8 mouse cellular contexts compared by ENCODE assay signal in the genomic region with DNA sequence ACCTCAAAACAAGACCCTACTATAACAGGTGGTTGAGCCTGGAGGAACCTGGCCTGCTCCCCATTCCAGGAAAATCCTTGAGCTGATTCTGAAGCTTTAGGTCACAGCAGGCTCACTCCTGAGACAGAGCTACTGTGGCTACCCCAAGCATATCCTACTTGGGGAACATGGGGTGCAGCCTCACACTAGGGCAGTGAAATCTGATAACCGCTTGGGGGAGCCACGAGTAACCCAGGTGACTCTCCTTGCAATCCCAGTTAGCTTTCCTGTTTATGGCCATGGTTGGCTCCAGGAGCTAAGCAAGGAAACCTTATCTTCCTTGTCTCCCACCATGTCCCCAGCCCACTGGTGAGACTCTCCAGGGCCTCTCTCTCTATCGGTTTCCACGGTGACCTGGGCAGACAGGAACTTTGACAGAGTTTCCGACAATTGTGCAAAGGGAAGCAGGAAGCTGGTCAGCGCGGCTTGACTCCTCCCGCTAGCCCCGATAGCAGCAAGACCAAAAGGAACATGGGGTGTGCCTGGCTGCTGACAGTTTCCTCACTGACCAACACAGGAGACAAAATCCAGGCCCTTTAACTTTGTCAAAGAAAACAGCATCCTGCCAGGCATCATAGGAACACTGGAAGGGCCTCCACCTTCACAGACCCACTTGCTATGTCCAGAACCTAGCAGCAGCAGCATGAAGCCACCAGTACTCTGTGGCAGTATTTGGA. TPM values are rescaled to one million over a fixed set of nuclear protein-coding genes. Genes with fewer than 3 reads are reported as not detected.
A peak's percentile ranks its signal among the peaks of the same experiment; 100 is the strongest.
DNase-seq lines count a peak whose midpoint lies in the region; ATAC-seq and TF ChIP-seq lines count a peak whose summit lies in the region.

No protein-coding gene starts in this region.

- H3K4me3 ChIP-seq in bone marrow macrophage, adult 2 months (ENCODE audit: insufficient read depth, low read length), result 0 out of 2 replicates have a peak overlapping the region, but pooled peaks have one; percentile 2
- no peak overlapping the region for H3K4me3 ChIP-seq in forebrain, embryonic 11.5 days (ENCODE audit: low read depth, low read length)
- no peak overlapping the region for H3K4me3 ChIP-seq in hindbrain, embryonic 12.5 days
- H3K4me3 ChIP-seq in liver, adult 2 months (ENCODE audit: insufficient read depth, low read depth, low read length), result no peak overlapping the region
- H3K4me3 ChIP-seq in midbrain, embryonic 16.5 days (ENCODE audit: low read depth, low read length), result no peak overlapping the region

- peak; percentile 27; the same call in 1 of the 2 replicates for TF ChIP-seq CTCF in bone marrow macrophage, adult 2 months (IDR thresholded peaks at IDR 0.05; ENCODE audit: low read depth, low read length)
- TF ChIP-seq CTCF in liver, adult 2 months (IDR thresholded peaks at IDR 0.05; ENCODE audit: low read depth, low read length), result no peak

- no peaks in the 10 kb centered on the region for H3K9me3 ChIP-seq in forebrain, embryonic 11.5 days (ENCODE audit: control insufficient read depth, low read length)
- no peaks in the 10 kb centered on the region for H3K9me3 ChIP-seq in hindbrain, embryonic 12.5 days (replicated peaks)
- no peaks in the 10 kb centered on the region for H3K9me3 ChIP-seq in midbrain, embryonic 16.5 days (replicated peaks; ENCODE audit: control insufficient read depth, low read length, poor library complexity, severe bottlenecking)

- H3K27me3 ChIP-seq in forebrain, embryonic 11.5 days (ENCODE audit: control insufficient read depth, insufficient read depth, low read length), result no peaks in the 10 kb centered on the region
- H3K27me3 ChIP-seq in hindbrain, embryonic 12.5 days, result no peaks in the 10 kb centered on the region
- H3K27me3 ChIP-seq in liver, adult 2 months (ENCODE audit: control insufficient read depth, insufficient read depth, low read length), result no peaks in the 10 kb centered on the region
- no peaks in the 10 kb centered on the region for H3K27me3 ChIP-seq in midbrain, embryonic 16.5 days (ENCODE audit: control insufficient read depth, insufficient read depth, low read depth, low read length)

- TF ChIP-seq POLR2A in bone marrow macrophage, adult 2 months (IDR thresholded peaks at IDR 0.05; ENCODE audit: borderline replicate concordance, low read depth, low read length), result no peak
- no peak for TF ChIP-seq POLR2A in liver, adult 2 months (IDR thresholded peaks at IDR 0.05; ENCODE audit: extremely low read depth, insufficient read depth, low read length)

- WGBS in forebrain, embryonic 11.5 days, result 51% methylated on average over 9 of the region's 9 CpGs
- 56% methylated on average over 9 of the region's 9 CpGs for WGBS in hindbrain, embryonic 12.5 days
- WGBS in liver, adult 2 months, result 65% methylated on average over 9 of the region's 9 CpGs
- WGBS in midbrain, embryonic 16.5 days, result 36% methylated on average over 9 of the region's 9 CpGs

- H3K4me2 ChIP-seq in forebrain, embryonic 11.5 days (ENCODE audit: low read depth, low read length, severe bottlenecking), result no peak overlapping the region; the same call in 1 of the 2 replicates
- H3K4me2 ChIP-seq in hindbrain, embryonic 12.5 days (replicated peaks), result no peak overlapping the region
- H3K4me2 ChIP-seq in midbrain, embryonic 16.5 days (ENCODE audit: low read length), result no peak overlapping the region

- H3K4me1 ChIP-seq in bone marrow macrophage, adult 2 months (ENCODE audit: control insufficient read depth, insufficient read depth, low read length), result peaks cover 51% of the 10 kb centered on the region
- H3K4me1 ChIP-seq in forebrain, embryonic 11.5 days (replicated peaks; ENCODE audit: control insufficient read depth, insufficient read depth, low read length), result peaks cover 25% of the 10 kb centered on the region
- H3K4me1 ChIP-seq in hindbrain, embryonic 12.5 days, result peaks cover 49% of the 10 kb centered on the region
- H3K4me1 ChIP-seq in liver, adult 2 months (ENCODE audit: control insufficient read depth, insufficient read depth, low read length), result peaks cover 2% of the 10 kb centered on the region; the same call in 1 of the 2 replicates
- H3K4me1 ChIP-seq in midbrain, embryonic 16.5 days (ENCODE audit: control insufficient read depth, insufficient read depth, low read length), result peaks cover 16% of the 10 kb centered on the region

- peaks cover 55% of the 10 kb centered on the region for H3K36me3 ChIP-seq in forebrain, embryonic 11.5 days (ENCODE audit: control insufficient read depth, insufficient read depth, low read length)
- peaks cover 91% of the 10 kb centered on the region for H3K36me3 ChIP-seq in hindbrain, embryonic 12.5 days
- peaks cover 16% of the 10 kb centered on the region; the same call in 1 of the 2 replicates for H3K36me3 ChIP-seq in liver, adult 2 months (ENCODE audit: control insufficient read depth, insufficient read depth, low read length)
- H3K36me3 ChIP-seq in midbrain, embryonic 16.5 days (ENCODE audit: control insufficient read depth, insufficient read depth, low read length), result no peaks in the 10 kb centered on the region

- peak overlapping the region; percentile 27; the same call in 1 of the 2 replicates for H3K9ac ChIP-seq in forebrain, embryonic 11.5 days (ENCODE audit: low read length)
- no peak overlapping the region for H3K9ac ChIP-seq in hindbrain, embryonic 12.5 days
- H3K9ac ChIP-seq in liver, adult 2 months (ENCODE audit: low read depth, low read length), result no peak overlapping the region
- H3K9ac ChIP-seq in midbrain, embryonic 16.5 days (ENCODE audit: low read depth, low read length), result no peak overlapping the region

- 0 out of 2 replicates have a peak, but pooled peaks cover 2% of the 10 kb centered on the region for H3K79me2 ChIP-seq in liver, adult 2 months (ENCODE audit: control insufficient read depth, insufficient read depth, low read length)

- peak overlapping the region; percentile 81 for H3K27ac ChIP-seq in bone marrow macrophage, adult 2 months (ENCODE audit: insufficient read depth, low read depth, low read length)
- H3K27ac ChIP-seq in forebrain, embryonic 11.5 days (ENCODE audit: low read depth, low read length), result peak overlapping the region; percentile 87
- peak overlapping the region; percentile 85 for H3K27ac ChIP-seq in hindbrain, embryonic 12.5 days
- H3K27ac ChIP-seq in liver, adult 2 months (replicated peaks; ENCODE audit: insufficient read depth, low read depth, low read length), result peak overlapping the region; percentile 66
- H3K27ac ChIP-seq in midbrain, embryonic 16.5 days (ENCODE audit: low read length), result peak overlapping the region; percentile 67

- no peak for ATAC-seq in forebrain, embryonic 11.5 days (replicated peaks; ENCODE audit: low FRiP score)
- ATAC-seq in hindbrain, embryonic 12.5 days (ENCODE audit: low FRiP score), result no peak
- no peak for ATAC-seq in midbrain, embryonic 16.5 days

- no peak for DNase-seq in forebrain, embryonic 11.5 days (ENCODE audit: low spot score)
- DNase-seq in liver, adult 2 months (ENCODE audit: extremely low read depth, low read depth, low spot score), result peak; percentile 33
- DNase-seq in frontal cortex, postnatal 25 days (ENCODE audit: low spot score in 2 of 2), result no peak
- DNase-seq in thymus, postnatal 10 days (ENCODE audit: low spot score in 2 of 2), result no peak
- DNase-seq in thymus, adult 18-20 months, result no peak

RNA-seq across cellular contexts. Expression of gene Sec16a, which starts 29.9 kb away (rescaled TPM):
- 26.4 and 41.7 TPM in 2 replicates for polyA plus RNA-seq in bone marrow macrophage, adult 2 months (2012; ENCODE audit: insufficient read depth, insufficient read length, missing spikeins)
- 39.3 and 40.9 TPM in 2 replicates for polyA plus RNA-seq in forebrain, embryonic 11.5 days (2014; fragmentation: Nextera tagmentation; extraction: Ambion mirVana)
- polyA plus RNA-seq in hindbrain, embryonic 12.5 days (2016; fragmentation: Nextera tagmentation; extraction: Ambion mirVana), result 32.3 and 35.3 TPM in 2 replicates
- total RNA-seq in liver, adult 2 months (2014; rRNA removed), result 44.5 and 53.2 TPM in 2 replicates
- polyA plus RNA-seq in liver, adult 2 months (2012; rRNA removed), result 70.5 and 78.2 TPM in 2 replicates
- polyA plus RNA-seq in midbrain, embryonic 16.5 days (2015; fragmentation: Nextera tagmentation; extraction: Ambion mirVana), result 18.7 and 20.4 TPM in 2 replicates

RNA-seq across cellular contexts. Expression of gene Notch1, which starts 41.5 kb away (rescaled TPM):
- 27.6 and 36.4 TPM in 2 replicates for polyA plus RNA-seq in bone marrow macrophage, adult 2 months (2012; ENCODE audit: insufficient read depth, insufficient read length, missing spikeins)
- polyA plus RNA-seq in forebrain, embryonic 11.5 days (2014; fragmentation: Nextera tagmentation; extraction: Ambion mirVana), result 68.3 and 70.9 TPM in 2 replicates
- polyA plus RNA-seq in hindbrain, embryonic 12.5 days (2016; fragmentation: Nextera tagmentation; extraction: Ambion mirVana), result 38.0 and 41.0 TPM in 2 replicates
- total RNA-seq in liver, adult 2 months (2014; rRNA removed), result 6.2 and 13.8 TPM in 2 replicates
- polyA plus RNA-seq in liver, adult 2 months (2012; rRNA removed), result 9.1 and 9.7 TPM in 2 replicates
- polyA plus RNA-seq in midbrain, embryonic 16.5 days (2015; fragmentation: Nextera tagmentation; extraction: Ambion mirVana), result 10.7 and 11.4 TPM in 2 replicates
